Mouse (Mus musculus) ES-Bruce4 (cell line): ENCODE data around the gene Cfdp1. TPM values are rescaled to one million over a fixed set of nuclear protein-coding genes. Genes with fewer than 3 reads are reported as not detected.

Experiments used
- H3K27ac ChIP-seq: 2 replicates; pipeline ENCODE4 v1.5.1; 2012; ENCODE audit warnings: low read length, inconsistent platforms; ENCODE audit not compliant: insufficient read depth
- H3K27me3 ChIP-seq: 2 replicates; pipeline ENCODE4 v1.6.1; 2012; ENCODE audit warnings: mild to moderate bottlenecking, low read length, inconsistent platforms; ENCODE audit not compliant: control insufficient read depth, poor library complexity, insufficient read depth, severe bottlenecking
- H3K36me3 ChIP-seq: 2 replicates; pipeline ENCODE4 v1.6.1; 2012; ENCODE audit warnings: inconsistent platforms, mild to moderate bottlenecking, low read length, moderate library complexity; ENCODE audit not compliant: control insufficient read depth, poor library complexity, insufficient read depth, severe bottlenecking
- H3K4me1 ChIP-seq: one replicate; pipeline ENCODE4 v1.8.1; 2011; ENCODE audit warnings: low read length; ENCODE audit not compliant: control insufficient read depth, insufficient read depth
- H3K4me3 ChIP-seq: 2 replicates; pipeline ENCODE4 v1.5.1; 2011; ENCODE audit warnings: low read depth, mild to moderate bottlenecking, low read length
- H3K9ac ChIP-seq: 2 replicates; pipeline ENCODE4 v1.6.1; 2012; ENCODE audit warnings: low read depth, mild to moderate bottlenecking, inconsistent platforms; ENCODE audit not compliant: poor library complexity, severe bottlenecking
- H3K9me3 ChIP-seq: replicated peaks from 2 replicates; pipeline ENCODE4 v1.6.1; 2012; ENCODE audit warnings: mild to moderate bottlenecking, low read length, inconsistent platforms; ENCODE audit not compliant: control insufficient read depth, poor library complexity, insufficient read depth, severe bottlenecking
- CTCF ChIP-seq: IDR thresholded peaks from one replicate; pipeline ENCODE4 v1.8.1; 2011; ENCODE audit warnings: low read depth, low read length
- EP300 ChIP-seq: IDR thresholded peaks from 2 replicates; pipeline ENCODE4 v1.6.1; 2011; ENCODE audit warnings: low read depth, low read length; ENCODE audit not compliant: insufficient read depth
- POLR2A ChIP-seq: IDR thresholded peaks from one replicate; pipeline ENCODE4 v1.8.1; 2011; ENCODE audit warnings: low read length; ENCODE audit not compliant: insufficient read depth
- polyA plus RNA-seq: library from polyadenylated mRNA; stranded (reverse); fragments of >200 nt; gene quantifications from 2 replicates; pipeline ENCODE4 v1.2.4, GENCODE M21; 2011; ENCODE audit warnings: low read depth; ENCODE audit not compliant: missing spikeins, insufficient read depth, insufficient read length

Cfdp1 gene
- polyA plus RNA-seq, 1 experiment: 265 TPM

- Histone ChIP-seq H3K4me1 (peaks cover 20% of the 10 kb centered on the region), H3K27me3 (no peaks in the 10 kb centered on the region), H3K9ac (no peak overlapping the region), H3K36me3 (no peaks in the 10 kb centered on the region), H3K9me3 (no peaks in the 10 kb centered on the region), H3K27ac (no peak overlapping the region), H3K4me3 (no peak overlapping the region)
- no peak for TF ChIP-seq POLR2A
- no peak for TF ChIP-seq EP300
- peak; percentile 4 for TF ChIP-seq CTCF
These were observed 118.7 kb downstream of the Cfdp1 start for GRCm38 (mm10) chr8:111735335-111735761.

- Histone ChIP-seq H3K9ac (no peak overlapping the region), H3K36me3 (no peaks in the 10 kb centered on the region), H3K27me3 (no peaks in the 10 kb centered on the region), H3K27ac (no peak overlapping the region; the same call in 1 of the 2 replicates), H3K4me3 (no peak overlapping the region), H3K9me3 (no peaks in the 10 kb centered on the region), H3K4me1 (peaks cover 20% of the 10 kb centered on the region)
- no peak for TF ChIP-seq EP300
- TF ChIP-seq CTCF: no peak
These were observed 119.7 kb downstream of the Cfdp1 start for GRCm38 (mm10) chr8:111734244-111734960.

GRCm38 (mm10) chr8:111733581-111734243, 120.4 kb downstream of the Cfdp1 start:
- Histone ChIP-seq H3K27ac (peak overlapping the region; percentile 54), H3K9me3 (no peaks in the 10 kb centered on the region), H3K4me3 (no peak overlapping the region), H3K36me3 (no peaks in the 10 kb centered on the region), H3K9ac (no peak overlapping the region), H3K4me1 (peaks cover 20% of the 10 kb centered on the region), H3K27me3 (no peaks in the 10 kb centered on the region)
- TF ChIP-seq POLR2A (no peak), EP300 (peak; percentile 58; the same call in 1 of the 2 replicates)

- Histone ChIP-seq H3K9me3 (no peaks in the 10 kb centered on the region), H3K4me3 (peak overlapping the region; percentile 42), H3K27me3 (no peaks in the 10 kb centered on the region), H3K27ac (peak overlapping the region; percentile 54; the same call in 1 of the 2 replicates), H3K4me1 (peaks cover 20% of the 10 kb centered on the region), H3K9ac (no peak overlapping the region), H3K36me3 (no peaks in the 10 kb centered on the region)
- no peak for TF ChIP-seq CTCF
- TF ChIP-seq POLR2A: no peak
These were observed 121.5 kb downstream of the Cfdp1 start for GRCm38 (mm10) chr8:111732406-111733085.

- Histone ChIP-seq H3K9me3 (no peaks in the 10 kb centered on the region), H3K27me3 (no peaks in the 10 kb centered on the region), H3K27ac (0 out of 2 replicates have a peak overlapping the region, but pooled peaks have one; percentile 54), H3K4me3 (peak overlapping the region; percentile 83), H3K36me3 (no peaks in the 10 kb centered on the region), H3K4me1 (peaks cover 20% of the 10 kb centered on the region), H3K9ac (peak overlapping the region; percentile 87)
- TF ChIP-seq POLR2A: peak; percentile 29
- TF ChIP-seq EP300: peak; percentile 44; the same call in 1 of the 2 replicates
- TF ChIP-seq CTCF: no peak
These were observed 122.1 kb downstream of the Cfdp1 start for GRCm38 (mm10) chr8:111732004-111732403.
